Mouse (Mus musculus) heart, postnatal 0 days (tissue): Measurements from ENCODE around the gene Meis2.

Experiments
- CTCF ChIP-seq: IDR thresholded peaks from 2 replicates; pipeline ENCODE4 v1.5.1; 2016; ENCODE audit warnings: antibody characterized with exemption, control low read depth, low read depth
- EP300 ChIP-seq: IDR thresholded peaks from 2 replicates; pipeline ENCODE4 v1.6.1; 2016; ENCODE audit warnings: antibody characterized with exemption, low read depth

GRCm38 (mm10) chr2:115918561-115918960 lies 147.1 kb downstream of the Meis2 start:
- TF ChIP-seq CTCF = no peak
- no peak for TF ChIP-seq EP300
